Mouse (Mus musculus): ENCODE measurements at regions not wholly inside any gene's neighbourhood (a gene's known extent, or its start where the extent isn't known, plus 50 kb on each side); places are given as distances from the start of the nearest gene placed in this dataset.

- Histone ChIP-seq H3K4me2 (replicated peaks) (no peak overlapping the region), H3K27me3 (no peaks in the 10 kb centered on the region), H3K9ac (replicated peaks) (no peak overlapping the region), H3K4me1 (replicated peaks) (peaks cover 5% of the 10 kb centered on the region; the same call in 1 of the 2 replicates), H3K4me3 (replicated peaks) (no peak overlapping the region), H3K27ac (no peak overlapping the region), H3K9me3 (no peaks in the 10 kb centered on the region), H3K36me3 (no peaks in the 10 kb centered on the region)
- no peak for ATAC-seq
- WGBS: 92% methylated on average over 4 of the region's 4 CpGs
Measured at GRCm38 (mm10) chr16:91970461-91970860, 87.6 kb upstream of the Mrps6 start.

GRCm38 (mm10) chr16:91973183-91973582 lies 84.9 kb upstream of the Mrps6 start:
- H3K4me1 ChIP-seq (replicated peaks): no peaks in the 10 kb centered on the region
- no peak overlapping the region for H3K4me3 ChIP-seq (replicated peaks)
- H3K4me2 ChIP-seq (replicated peaks): no peak overlapping the region
- no peaks in the 10 kb centered on the region for H3K27me3 ChIP-seq
- WGBS: 92% methylated on average over 9 of the region's 9 CpGs
- no peaks in the 10 kb centered on the region for H3K9me3 ChIP-seq
- H3K27ac ChIP-seq: no peak overlapping the region
- no peak overlapping the region for H3K9ac ChIP-seq (replicated peaks)
- H3K36me3 ChIP-seq: no peaks in the 10 kb centered on the region
- ATAC-seq: no peak

DNA sequence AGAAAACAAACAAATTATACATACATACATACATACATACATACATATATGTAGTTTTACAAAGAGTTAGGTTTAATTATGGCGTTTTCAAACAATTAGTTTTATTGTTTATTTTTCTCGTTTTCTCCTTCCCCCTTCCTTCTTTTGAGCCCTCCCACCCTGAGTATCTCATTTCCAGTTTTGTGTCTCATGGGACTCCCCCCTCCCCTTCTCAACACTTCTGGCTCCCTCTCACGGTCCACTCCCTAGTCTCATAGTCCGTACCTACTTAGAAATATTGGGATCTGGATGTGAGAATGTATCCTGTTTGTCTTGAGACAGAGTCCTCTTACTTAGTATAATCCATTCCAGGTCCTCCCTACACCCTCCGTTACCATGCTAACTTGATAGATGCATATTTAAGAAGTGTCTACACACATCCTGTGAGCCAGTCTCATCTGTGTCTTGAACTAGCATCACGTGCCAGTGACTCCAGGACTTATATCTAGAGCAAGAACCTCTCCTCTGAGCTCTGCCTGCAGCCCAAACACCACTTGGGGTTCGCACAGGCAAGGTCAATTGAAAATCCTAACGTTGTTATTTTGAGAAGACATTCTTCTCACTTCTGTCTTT lies 81.8 kb upstream of the Mrps6 start:
- no peak overlapping the region for H3K27ac ChIP-seq
- no peaks in the 10 kb centered on the region for H3K27me3 ChIP-seq
- H3K4me3 ChIP-seq (replicated peaks): no peak overlapping the region
- H3K36me3 ChIP-seq: no peaks in the 10 kb centered on the region
- no peak overlapping the region for H3K4me2 ChIP-seq (replicated peaks)
- ATAC-seq: no peak
- H3K9ac ChIP-seq (replicated peaks): no peak overlapping the region
- no peaks in the 10 kb centered on the region for H3K9me3 ChIP-seq
- 79% methylated on average over 8 of the region's 8 CpGs for WGBS
- H3K4me1 ChIP-seq (replicated peaks): 0 out of 2 replicates have a peak, but pooled peaks cover 4% of the 10 kb centered on the region

DNA sequence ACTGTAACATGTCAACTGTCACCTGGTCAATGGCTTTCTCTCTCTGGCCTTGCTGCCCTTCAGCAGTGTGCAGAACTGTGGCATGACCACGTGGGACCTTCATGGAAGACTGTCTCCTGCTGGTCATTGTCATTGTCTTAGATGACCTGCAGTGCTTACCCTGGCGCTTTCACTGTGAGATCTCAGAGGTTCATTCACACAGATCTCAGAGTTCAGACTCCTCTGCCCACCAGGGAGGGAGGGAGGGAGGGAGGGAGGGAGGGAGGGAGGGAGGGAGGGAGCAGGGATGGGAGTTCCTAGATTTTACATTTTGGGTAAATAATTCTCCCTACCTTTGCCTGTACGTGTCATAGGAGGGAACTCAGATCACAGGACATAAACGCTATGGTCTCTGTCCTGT lies 79.6 kb upstream of the Mrps6 start:
- H3K4me2 ChIP-seq (replicated peaks): no peak overlapping the region
- H3K9me3 ChIP-seq: no peaks in the 10 kb centered on the region
- H3K4me3 ChIP-seq (replicated peaks): no peak overlapping the region
- no peaks in the 10 kb centered on the region for H3K36me3 ChIP-seq
- no peak for ATAC-seq
- WGBS: 22% methylated on average over 4 of the region's 4 CpGs
- no peak overlapping the region for H3K9ac ChIP-seq (replicated peaks)
- H3K4me1 ChIP-seq (replicated peaks): 0 out of 2 replicates have a peak, but pooled peaks cover 4% of the 10 kb centered on the region
- H3K27me3 ChIP-seq: no peaks in the 10 kb centered on the region
- no peak overlapping the region for H3K27ac ChIP-seq

GRCm38 (mm10) chr16:91978846-91979245 lies 79.2 kb upstream of the Mrps6 start:
- Histone ChIP-seq H3K27ac (no peak overlapping the region), H3K27me3 (no peaks in the 10 kb centered on the region), H3K4me1 (replicated peaks) (0 out of 2 replicates have a peak, but pooled peaks cover 4% of the 10 kb centered on the region), H3K36me3 (no peaks in the 10 kb centered on the region), H3K4me2 (replicated peaks) (no peak overlapping the region), H3K9me3 (no peaks in the 10 kb centered on the region), H3K9ac (replicated peaks) (no peak overlapping the region), H3K4me3 (replicated peaks) (no peak overlapping the region)
- WGBS: 41% methylated on average over 5 of the region's 5 CpGs
- ATAC-seq: no peak

DNA sequence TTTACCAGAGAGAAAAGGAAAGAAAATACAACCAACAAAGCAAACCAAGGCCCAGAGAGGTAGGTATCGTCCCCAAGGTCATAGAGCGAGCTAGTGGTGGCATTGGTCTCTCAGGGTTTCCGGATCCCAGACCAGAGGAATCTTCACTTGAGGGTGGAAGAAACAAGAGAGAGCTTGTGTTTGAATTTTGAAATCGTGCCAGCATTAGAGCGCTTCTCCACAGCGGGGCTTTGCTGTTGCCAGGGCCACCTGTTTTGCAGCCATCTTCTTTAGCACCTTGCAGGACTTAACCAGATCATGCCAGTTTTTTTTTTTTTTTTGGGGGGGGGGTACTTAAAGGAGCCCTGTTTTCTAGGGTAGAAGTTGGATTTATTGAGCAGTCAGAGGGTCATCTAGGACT lies 77.6 kb upstream of the Mrps6 start:
- no peak for ATAC-seq
- Histone ChIP-seq H3K4me2 (replicated peaks) (no peak overlapping the region), H3K9ac (replicated peaks) (no peak overlapping the region), H3K4me3 (replicated peaks) (no peak overlapping the region), H3K27ac (no peak overlapping the region), H3K9me3 (no peaks in the 10 kb centered on the region), H3K27me3 (no peaks in the 10 kb centered on the region), H3K36me3 (no peaks in the 10 kb centered on the region), H3K4me1 (replicated peaks) (0 out of 2 replicates have a peak, but pooled peaks cover 4% of the 10 kb centered on the region)
- WGBS: 87% methylated on average over 6 of the region's 6 CpGs

DNA sequence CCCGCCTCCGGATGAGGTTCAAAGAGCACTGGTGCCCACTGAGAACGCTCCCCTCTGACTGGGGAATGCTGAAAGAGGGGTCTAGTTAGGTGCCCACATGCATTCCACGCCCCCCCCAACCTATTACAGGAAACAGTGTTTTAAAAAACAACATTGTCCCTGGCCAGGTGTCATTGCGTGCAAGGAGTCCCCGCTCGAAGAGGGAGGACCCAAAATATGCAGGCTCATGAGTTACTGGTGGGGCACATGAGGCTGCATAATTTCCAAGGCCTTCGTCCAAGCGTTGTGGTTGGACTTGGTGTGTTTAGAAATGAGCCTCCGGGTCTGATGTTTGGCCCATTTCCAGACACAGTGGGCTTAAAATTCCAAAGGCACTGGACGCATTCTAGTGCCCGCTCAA lies 72.9 kb upstream of the Mrps6 start:
- Histone ChIP-seq H3K9ac (replicated peaks) (no peak overlapping the region), H3K36me3 (no peaks in the 10 kb centered on the region), H3K27ac (no peak overlapping the region), H3K9me3 (no peaks in the 10 kb centered on the region), H3K27me3 (no peaks in the 10 kb centered on the region), H3K4me3 (replicated peaks) (no peak overlapping the region), H3K4me1 (replicated peaks) (no peaks in the 10 kb centered on the region), H3K4me2 (replicated peaks) (no peak overlapping the region)
- 89% methylated on average over 12 of the region's 12 CpGs for WGBS
- no peak for ATAC-seq

DNA sequence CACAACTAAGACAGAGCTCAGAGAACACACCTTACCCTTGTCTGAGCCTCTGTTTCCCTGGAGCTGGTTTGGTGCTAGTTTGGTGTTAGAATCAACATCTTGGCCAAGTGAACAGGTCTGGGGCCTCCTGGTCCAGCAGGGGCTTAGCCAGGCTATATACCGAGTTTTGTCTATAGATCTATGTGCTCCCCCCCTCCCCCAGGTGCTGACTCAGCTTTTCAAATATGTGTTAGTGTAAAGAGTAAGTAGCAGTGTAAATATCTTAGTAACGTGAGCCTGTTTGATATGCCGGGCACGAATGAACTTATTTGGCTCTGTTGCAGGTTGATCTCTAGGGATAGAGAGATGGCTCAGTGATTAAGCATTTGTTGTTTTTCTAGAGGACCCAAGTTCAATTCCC lies 68.7 kb upstream of the Mrps6 start:
- H3K9ac ChIP-seq (replicated peaks): no peak overlapping the region
- H3K27me3 ChIP-seq: no peaks in the 10 kb centered on the region
- no peak for ATAC-seq
- H3K4me3 ChIP-seq (replicated peaks): no peak overlapping the region
- no peak overlapping the region for H3K4me2 ChIP-seq (replicated peaks)
- H3K36me3 ChIP-seq: no peaks in the 10 kb centered on the region
- WGBS: 88% methylated on average over 4 of the region's 4 CpGs
- H3K27ac ChIP-seq: no peak overlapping the region
- H3K4me1 ChIP-seq (replicated peaks): no peaks in the 10 kb centered on the region
- no peaks in the 10 kb centered on the region for H3K9me3 ChIP-seq

DNA sequence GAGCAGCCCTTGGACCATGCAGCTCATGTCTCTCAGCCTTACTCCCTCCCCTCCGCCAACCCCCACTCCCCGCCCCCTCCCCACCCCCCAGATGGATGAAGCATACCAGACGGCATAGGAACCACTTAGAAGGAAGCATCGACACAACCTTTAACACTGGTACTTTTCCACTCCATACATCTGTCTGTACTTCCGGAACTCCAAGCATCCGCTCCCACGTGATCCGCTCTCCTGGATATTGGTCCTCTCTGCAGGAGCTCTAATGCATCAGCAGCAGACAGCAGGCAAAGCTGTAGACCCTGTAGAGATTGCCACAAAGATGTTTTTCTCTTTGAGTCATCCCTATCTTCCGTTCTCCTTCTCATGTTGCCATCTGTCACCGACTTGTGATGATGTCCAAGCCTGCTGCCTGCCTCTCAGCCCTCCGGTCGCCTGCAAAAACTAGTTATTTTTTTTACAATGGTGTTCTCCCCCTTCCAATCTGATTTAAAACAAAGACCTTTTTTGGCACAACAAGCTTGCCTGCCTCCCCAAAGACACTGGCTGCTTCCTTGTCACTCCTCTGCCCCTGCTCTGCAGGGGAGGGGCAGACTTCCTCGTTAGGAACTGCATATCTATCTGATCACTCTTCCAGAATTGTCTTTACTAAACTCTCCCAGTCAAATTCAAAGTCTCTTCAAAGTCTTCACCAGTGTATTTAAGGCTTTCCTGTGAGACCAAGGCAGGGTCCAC lies 62.4 kb upstream of the Mrps6 start:
- Histone ChIP-seq H3K36me3 (no peaks in the 10 kb centered on the region), H3K4me3 (replicated peaks) (no peak overlapping the region), H3K9me3 (no peaks in the 10 kb centered on the region), H3K27me3 (no peaks in the 10 kb centered on the region), H3K27ac (no peak overlapping the region), H3K9ac (replicated peaks) (no peak overlapping the region), H3K4me1 (replicated peaks) (peaks cover 11% of the 10 kb centered on the region), H3K4me2 (replicated peaks) (peak overlapping the region; percentile 38)
- ATAC-seq: peak; percentile 43; the same call in 1 of the 2 replicates
- WGBS: 30% methylated on average over 13 of the region's 13 CpGs

DNA sequence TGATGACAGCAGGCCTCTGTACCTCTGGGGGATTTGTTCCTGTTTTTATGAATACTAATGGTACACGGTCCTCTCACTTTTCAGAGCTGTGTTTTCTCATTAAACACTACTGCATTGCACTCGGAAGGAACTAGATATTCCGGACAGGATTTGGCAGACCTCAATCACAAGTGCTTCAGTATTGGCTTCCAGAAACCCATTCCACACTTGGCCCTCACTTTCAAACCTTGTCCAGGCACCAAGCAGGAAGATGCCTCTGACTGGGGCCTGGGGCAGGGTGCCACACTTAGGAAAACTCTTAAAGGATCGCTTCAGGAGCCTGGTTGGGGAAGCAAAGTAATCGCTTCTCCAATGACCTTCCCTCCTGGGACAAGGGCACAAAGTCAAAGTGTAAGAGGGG lies 50.7 kb upstream of the Mrps6 start:
- 90% methylated on average over 5 of the region's 5 CpGs for WGBS
- Histone ChIP-seq H3K36me3 (no peaks in the 10 kb centered on the region), H3K27me3 (no peaks in the 10 kb centered on the region), H3K4me1 (replicated peaks) (no peaks in the 10 kb centered on the region), H3K9ac (replicated peaks) (no peak overlapping the region), H3K27ac (no peak overlapping the region), H3K4me2 (replicated peaks) (no peak overlapping the region), H3K9me3 (no peaks in the 10 kb centered on the region), H3K4me3 (replicated peaks) (no peak overlapping the region)
- ATAC-seq: no peak
